Mouse (Mus musculus) brain, embryonic 14.5 days (tissue): ENCODE data around the gene Papln.

Experiments used
- CTCF ChIP-seq: fragments of 200-500 bp; IDR thresholded peaks from 2 replicates; pipeline ENCODE4 v1.5.1; 2012; ENCODE audit warnings: inconsistent platforms, mild to moderate bottlenecking, moderate library complexity, borderline replicate concordance; ENCODE audit not compliant: insufficient read depth, insufficient read length; ENCODE audit errors: extremely low read depth
- POLR2A ChIP-seq: fragments of 200-500 bp; IDR thresholded peaks from 2 replicates; pipeline ENCODE4 v1.6.1; 2012; ENCODE audit warnings: mild to moderate bottlenecking, inconsistent platforms, borderline replicate concordance; ENCODE audit not compliant: poor library complexity, insufficient read depth, insufficient read length, severe bottlenecking; ENCODE audit errors: extremely low read depth

DNA sequence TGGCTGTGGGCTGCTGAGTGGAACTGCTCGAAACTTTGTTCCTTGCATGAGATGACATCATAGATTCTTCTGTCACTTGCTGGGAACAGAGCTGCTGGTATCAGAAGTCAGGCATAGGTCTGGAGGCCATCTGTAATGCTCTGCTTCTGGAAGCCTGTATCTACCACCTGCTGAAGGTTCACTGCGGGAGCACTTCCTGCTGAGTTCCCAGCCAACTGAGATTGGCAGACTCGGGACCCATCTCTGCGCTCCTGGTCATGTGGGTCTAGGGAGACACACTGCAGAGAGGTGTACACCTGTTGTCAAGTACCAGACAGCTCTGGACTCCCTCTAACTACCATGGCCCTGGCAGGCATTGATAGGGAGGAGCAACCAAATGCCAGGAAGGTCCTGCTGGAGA is 20.6 kb upstream of the Papln start:
- TF ChIP-seq CTCF: no peak
- TF ChIP-seq POLR2A: no peak
